Mouse (Mus musculus) kidney, postnatal 10 days (tissue): Measurements from ENCODE around the gene Scd4.
"Not testable (repeated sequence)": the region's sequence is repeated elsewhere in the genome, so short reads cannot be mapped to it uniquely, and the experiment has no call there.

Experiments
- DNase-seq: peaks from one replicate; pipeline ENCODE4 v3.0.0; 2021; ENCODE audit warnings: mixed read lengths

Gene Scd4

GRCm38 (mm10) chr19:44318545-44318944 is 14.3 kb upstream of the Scd4 start:
- DNase-seq: no peak

- no peak for DNase-seq
Observed at GRCm38 (mm10) chr19:44320316-44320715, 12.6 kb upstream of the Scd4 start.

- DNase-seq: no peak
Observed at GRCm38 (mm10) chr19:44321201-44321600, 11.7 kb upstream of the Scd4 start.

GRCm38 (mm10) chr19:44321631-44322030 is 11.3 kb upstream of the Scd4 start:
- no peak for DNase-seq

- no peak for DNase-seq
Observed at GRCm38 (mm10) chr19:44329566-44329965, 3.3 kb upstream of the Scd4 start.

GRCm38 (mm10) chr19:44331128-44331527 is 1.8 kb upstream of the Scd4 start:
- DNase-seq: not testable (repeated sequence)

GRCm38 (mm10) chr19:44331911-44332310 is 981 bp upstream of the Scd4 start:
- no peak for DNase-seq

GRCm38 (mm10) chr19:44332326-44332725 is 566 bp upstream of the Scd4 start:
- DNase-seq: no peak

- DNase-seq: no peak
Observed at GRCm38 (mm10) chr19:44333991-44334390, 1.1 kb downstream of the Scd4 start.

GRCm38 (mm10) chr19:44335876-44336662 is 3.2 kb downstream of the Scd4 start:
- no peak for DNase-seq

- DNase-seq: no peak
Observed at GRCm38 (mm10) chr19:44349689-44350088, 16.8 kb downstream of the Scd4 start.

GRCm38 (mm10) chr19:44351756-44352155 is 18.9 kb downstream of the Scd4 start:
- no peak for DNase-seq

- peak; percentile 13 for DNase-seq
Observed at GRCm38 (mm10) chr19:44358700-44359099, 25.8 kb downstream of the Scd4 start.

- peak; percentile 76 for DNase-seq
Observed at GRCm38 (mm10) chr19:44363529-44363928, 30.6 kb downstream of the Scd4 start.

GRCm38 (mm10) chr19:44364029-44364428 is 31.1 kb downstream of the Scd4 start:
- no peak for DNase-seq

- DNase-seq: no peak
Observed at GRCm38 (mm10) chr19:44365733-44366132, 32.8 kb downstream of the Scd4 start.

- DNase-seq: not testable (repeated sequence)
Observed at GRCm38 (mm10) chr19:44367076-44367475, 34.2 kb downstream of the Scd4 start.

- DNase-seq: peak; percentile 22
Observed at GRCm38 (mm10) chr19:44369371-44369770, 36.5 kb downstream of the Scd4 start.

GRCm38 (mm10) chr19:44370231-44370630 is 37.3 kb downstream of the Scd4 start:
- no peak for DNase-seq

- DNase-seq: peak; percentile 88
Observed at GRCm38 (mm10) chr19:44372969-44373368, 40.1 kb downstream of the Scd4 start.

- no peak for DNase-seq
Observed at GRCm38 (mm10) chr19:44376511-44376951, 43.6 kb downstream of the Scd4 start.

- DNase-seq: no peak
Observed at GRCm38 (mm10) chr19:44377629-44378375, 44.9 kb downstream of the Scd4 start.

GRCm38 (mm10) chr19:44379090-44379489 is 46.2 kb downstream of the Scd4 start:
- no peak for DNase-seq

- no peak for DNase-seq
Observed at GRCm38 (mm10) chr19:44380065-44380464, 47.2 kb downstream of the Scd4 start.
